Mouse (Mus musculus) neural tube, embryonic 14.5 days (tissue): ENCODE data around the gene Atraid. TPM values are rescaled to one million over a fixed set of nuclear protein-coding genes. Genes with fewer than 3 reads are reported as not detected.

Source experiments
- ATAC-seq: fragments of 200-750 bp; cut with Nextera tagmentation; 2 replicates; pipeline ENCODE4 v1.8.0; 2017; ENCODE audit warnings: low read depth, mild to moderate bottlenecking, moderate TSS enrichment, moderate library complexity
- H3K27ac ChIP-seq: fragments of 300-500 bp; sonication (generic); 2 replicates; pipeline ENCODE4 v1.5.1; 2014; ENCODE audit warnings: low read depth, mild to moderate bottlenecking, control low read depth, low read length, moderate library complexity, mixed read lengths
- H3K27me3 ChIP-seq: fragments of 300-500 bp; sonication (generic); 2 replicates; pipeline ENCODE4 v1.6.1; 2014; ENCODE audit warnings: low read length; ENCODE audit not compliant: control insufficient read depth, insufficient read depth
- H3K36me3 ChIP-seq: fragments of 300-500 bp; sonication (generic); 2 replicates; pipeline ENCODE4 v1.6.1; 2014; ENCODE audit warnings: low read length, mixed read lengths; ENCODE audit not compliant: control insufficient read depth, insufficient read depth
- H3K4me1 ChIP-seq: fragments of 300-500 bp; sonication (generic); 2 replicates; pipeline ENCODE4 v1.6.1; 2014; ENCODE audit warnings: low read length; ENCODE audit not compliant: control insufficient read depth, insufficient read depth
- H3K4me2 ChIP-seq: fragments of 300-500 bp; sonication (generic); 2 replicates; pipeline ENCODE4 v1.6.1; 2014; ENCODE audit warnings: mild to moderate bottlenecking, low read depth, low read length, control low read depth
- H3K4me3 ChIP-seq: fragments of 300-500 bp; sonication (generic); 2 replicates; pipeline ENCODE4 v1.5.1; 2014; ENCODE audit warnings: low read depth, low read length, control low read depth, mixed read lengths
- H3K9ac ChIP-seq: fragments of 300-500 bp; sonication (generic); replicated peaks from 2 replicates; pipeline ENCODE4 v1.6.1; 2014; ENCODE audit warnings: low read depth, mild to moderate bottlenecking, control low read depth, low read length, mixed read lengths
- H3K9me3 ChIP-seq: fragments of 300-500 bp; sonication (generic); 2 replicates; pipeline ENCODE4 v1.6.1; 2016; ENCODE audit warnings: low read length; ENCODE audit not compliant: control insufficient read depth
- WGBS: fragments of 180-500 bp; shearing (Covaris S2); extraction: QIAGEN DNeasy Blood & Tissue Kit; methylation state at CpG from one replicate; pipeline ENCODE4 v1.1.7; 2014; 5-methylcytosine and 5-hydroxymethylcytosine counted together
- polyA plus RNA-seq: library from polyadenylated mRNA; unstranded; fragments of >200 nt; fragmentation: Nextera tagmentation; extraction: Ambion mirVana; gene quantifications from 2 replicates; pipeline ENCODE4 v1.2.1, GENCODE M21; 2014

Atraid gene
- polyA plus RNA-seq, 1 experiment from 2014 or later: 189 TPM

- H3K36me3 ChIP-seq: peaks cover 62% of the 10 kb centered on the region
- no peaks in the 10 kb centered on the region for H3K4me1 ChIP-seq
- H3K27ac ChIP-seq: no peak overlapping the region
- no peak for ATAC-seq
- WGBS: 95% methylated on average over 11 of the region's 11 CpGs
- no peak overlapping the region for H3K4me3 ChIP-seq
- H3K4me2 ChIP-seq: no peak overlapping the region
- no peak overlapping the region for H3K9ac ChIP-seq
- no peaks in the 10 kb centered on the region for H3K27me3 ChIP-seq
- H3K9me3 ChIP-seq: no peaks in the 10 kb centered on the region
These were observed 23.7 kb downstream of the Atraid start for GRCm38 (mm10) chr5:31071821-31072220.

DNA sequence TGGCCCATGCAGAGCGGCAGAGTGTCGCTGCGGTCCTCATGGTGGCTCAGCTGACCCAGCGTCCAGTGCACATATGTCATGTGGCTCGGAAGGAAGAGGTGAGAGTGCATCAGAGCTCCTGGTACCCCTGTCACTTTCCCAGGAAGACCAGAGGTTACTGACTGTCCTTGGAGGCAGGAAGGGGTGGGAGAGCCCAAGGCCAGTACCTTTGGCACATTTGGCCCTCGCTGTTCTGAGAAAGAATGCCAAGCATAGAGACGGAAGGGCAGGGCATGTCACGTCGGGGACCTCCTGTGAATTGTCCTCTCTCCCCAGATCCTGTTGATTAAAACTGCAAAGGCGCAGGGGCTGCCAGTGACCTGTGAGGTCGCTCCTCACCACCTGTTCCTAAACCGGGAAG, 25.1 kb downstream of the Atraid start:
- Histone ChIP-seq H3K27me3 (no peaks in the 10 kb centered on the region), H3K27ac (no peak overlapping the region), H3K4me1 (no peaks in the 10 kb centered on the region), H3K4me2 (no peak overlapping the region), H3K4me3 (no peak overlapping the region), H3K9ac (no peak overlapping the region), H3K9me3 (no peaks in the 10 kb centered on the region), H3K36me3 (peaks cover 71% of the 10 kb centered on the region)
- no peak for ATAC-seq
- 93% methylated on average over 12 of the region's 12 CpGs for WGBS

GRCm38 (mm10) chr5:31076346-31076745, 28.2 kb downstream of the Atraid start:
- Histone ChIP-seq H3K4me3 (no peak overlapping the region), H3K9me3 (no peaks in the 10 kb centered on the region), H3K27me3 (no peaks in the 10 kb centered on the region), H3K27ac (no peak overlapping the region), H3K36me3 (peaks cover 60% of the 10 kb centered on the region), H3K4me2 (no peak overlapping the region), H3K4me1 (no peaks in the 10 kb centered on the region), H3K9ac (no peak overlapping the region)
- no peak for ATAC-seq
- 90% methylated on average over 13 of the region's 13 CpGs for WGBS

- H3K4me3 ChIP-seq: no peak overlapping the region
- no peaks in the 10 kb centered on the region for H3K9me3 ChIP-seq
- 85% methylated on average over 13 of the region's 13 CpGs for WGBS
- H3K4me2 ChIP-seq: no peak overlapping the region
- H3K4me1 ChIP-seq: no peaks in the 10 kb centered on the region
- H3K36me3 ChIP-seq: peaks cover 29% of the 10 kb centered on the region
- H3K27ac ChIP-seq: no peak overlapping the region
- no peak overlapping the region for H3K9ac ChIP-seq
- H3K27me3 ChIP-seq: no peaks in the 10 kb centered on the region
- ATAC-seq: no peak
These were observed 32.1 kb downstream of the Atraid start for GRCm38 (mm10) chr5:31080059-31080794.

GRCm38 (mm10) chr5:31080795-31081164, 32.7 kb downstream of the Atraid start:
- ATAC-seq: no peak
- Histone ChIP-seq H3K36me3 (peaks cover 24% of the 10 kb centered on the region), H3K4me3 (no peak overlapping the region), H3K27me3 (no peaks in the 10 kb centered on the region), H3K9ac (no peak overlapping the region), H3K9me3 (no peaks in the 10 kb centered on the region), H3K27ac (no peak overlapping the region), H3K4me1 (no peaks in the 10 kb centered on the region), H3K4me2 (no peak overlapping the region)
- WGBS: 70% methylated on average over 3 of the region's 3 CpGs

DNA sequence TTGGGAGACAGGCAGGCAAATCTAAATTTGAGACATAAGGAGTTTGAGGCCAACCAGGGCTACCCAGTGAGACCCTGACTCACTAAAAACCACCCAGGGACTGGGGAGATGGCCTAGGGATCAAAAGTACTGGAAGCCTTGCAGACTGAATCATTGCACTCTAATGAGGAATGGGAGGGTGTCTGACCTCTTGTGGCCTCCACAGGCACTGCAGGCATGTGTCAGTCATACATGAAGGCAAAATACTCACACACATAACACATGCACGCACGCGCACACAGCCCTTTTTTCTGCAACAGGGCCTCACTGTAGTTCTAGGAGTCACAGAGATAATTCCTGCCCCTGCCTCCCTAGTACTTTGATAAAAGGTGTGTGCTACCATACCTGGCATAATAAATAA, 33.3 kb downstream of the Atraid start:
- no peak overlapping the region for H3K27ac ChIP-seq
- ATAC-seq: no peak
- H3K36me3 ChIP-seq: peaks cover 18% of the 10 kb centered on the region
- no peaks in the 10 kb centered on the region for H3K9me3 ChIP-seq
- no peaks in the 10 kb centered on the region for H3K4me1 ChIP-seq
- no peaks in the 10 kb centered on the region for H3K27me3 ChIP-seq
- H3K4me2 ChIP-seq: no peak overlapping the region
- H3K9ac ChIP-seq: no peak overlapping the region
- no peak overlapping the region for H3K4me3 ChIP-seq
- 85% methylated on average over 3 of the region's 3 CpGs for WGBS

DNA sequence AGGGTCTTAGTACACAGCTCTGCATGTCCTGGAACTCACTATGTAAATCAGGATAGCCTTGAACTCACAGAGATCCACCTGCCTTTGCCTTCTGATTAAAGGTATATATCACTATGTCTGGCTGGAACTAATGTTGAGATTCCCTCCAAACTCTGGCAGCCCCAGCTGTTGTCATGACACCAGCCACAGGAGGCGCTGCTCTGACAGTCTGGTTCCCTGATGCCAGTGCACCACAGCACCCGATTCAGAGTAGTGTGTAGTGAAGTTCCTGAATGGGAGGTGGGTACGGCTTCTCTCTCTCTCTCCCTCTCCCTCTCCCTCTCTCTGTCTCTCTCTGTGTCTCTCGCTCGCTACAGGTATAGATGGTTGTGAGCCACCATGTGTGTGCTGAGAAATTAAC, 34.2 kb downstream of the Atraid start:
- peaks cover 11% of the 10 kb centered on the region for H3K36me3 ChIP-seq
- no peaks in the 10 kb centered on the region for H3K9me3 ChIP-seq
- peak; percentile 22; the same call in 1 of the 2 replicates for ATAC-seq
- no peaks in the 10 kb centered on the region for H3K4me1 ChIP-seq
- H3K4me2 ChIP-seq: no peak overlapping the region
- 18% methylated on average over 5 of the region's 5 CpGs for WGBS
- no peak overlapping the region for H3K9ac ChIP-seq
- no peaks in the 10 kb centered on the region for H3K27me3 ChIP-seq
- no peak overlapping the region for H3K4me3 ChIP-seq
- H3K27ac ChIP-seq: no peak overlapping the region

DNA sequence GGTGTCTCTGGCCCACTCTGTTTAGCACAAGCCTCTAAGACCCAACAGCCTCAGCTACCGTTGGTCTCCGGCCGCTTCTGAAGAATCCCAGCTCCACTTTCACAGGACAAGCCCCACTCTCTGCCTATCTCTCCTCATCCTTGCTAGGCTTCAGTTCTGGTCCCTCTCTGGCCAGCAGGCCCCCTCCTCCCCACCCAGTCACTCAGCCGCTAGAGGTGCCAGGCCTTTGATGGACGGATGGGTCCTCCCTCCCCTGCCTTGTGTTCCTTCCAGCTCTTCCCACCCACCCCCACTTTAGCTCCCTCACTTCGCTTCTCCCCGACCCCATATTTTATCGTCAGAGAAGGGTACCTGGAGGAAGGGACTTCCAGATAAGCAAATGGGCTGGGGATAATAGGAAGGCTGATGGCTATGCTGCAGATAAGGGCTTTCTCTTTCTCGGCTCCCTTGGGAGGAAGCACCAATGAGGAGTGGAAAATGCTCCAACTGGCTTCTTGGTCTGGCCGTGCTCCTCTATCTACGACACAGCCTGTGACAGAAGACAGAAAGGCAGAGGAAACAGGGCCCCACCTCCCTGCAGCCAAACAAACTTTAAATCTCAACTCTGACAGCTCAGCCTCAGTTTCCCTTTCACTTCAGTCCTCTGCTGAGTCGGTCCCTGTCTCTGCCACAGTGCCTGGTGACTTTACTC, 35.0 kb downstream of the Atraid start:
- peak; percentile 15 for ATAC-seq
- no peaks in the 10 kb centered on the region for H3K27me3 ChIP-seq
- H3K9ac ChIP-seq: no peak overlapping the region
- H3K36me3 ChIP-seq: peaks cover 4% of the 10 kb centered on the region; the same call in 1 of the 2 replicates
- 38% methylated on average over 12 of the region's 12 CpGs for WGBS
- no peaks in the 10 kb centered on the region for H3K9me3 ChIP-seq
- no peak overlapping the region for H3K4me3 ChIP-seq
- peak overlapping the region; percentile 44; the same call in 1 of the 2 replicates for H3K27ac ChIP-seq
- H3K4me2 ChIP-seq: no peak overlapping the region
- H3K4me1 ChIP-seq: no peaks in the 10 kb centered on the region

GRCm38 (mm10) chr5:31083949-31084348, 35.8 kb downstream of the Atraid start:
- no peak overlapping the region for H3K4me2 ChIP-seq
- H3K9ac ChIP-seq: no peak overlapping the region
- H3K4me3 ChIP-seq: no peak overlapping the region
- H3K9me3 ChIP-seq: no peaks in the 10 kb centered on the region
- H3K4me1 ChIP-seq: no peaks in the 10 kb centered on the region
- ATAC-seq: peak; percentile 63
- 5% methylated on average over 8 of the region's 8 CpGs for WGBS
- no peaks in the 10 kb centered on the region for H3K36me3 ChIP-seq
- H3K27me3 ChIP-seq: no peaks in the 10 kb centered on the region
- H3K27ac ChIP-seq: no peak overlapping the region
